Comparison of ENCODE assay signal across 11 mouse cellular contexts in the genomic region with DNA sequence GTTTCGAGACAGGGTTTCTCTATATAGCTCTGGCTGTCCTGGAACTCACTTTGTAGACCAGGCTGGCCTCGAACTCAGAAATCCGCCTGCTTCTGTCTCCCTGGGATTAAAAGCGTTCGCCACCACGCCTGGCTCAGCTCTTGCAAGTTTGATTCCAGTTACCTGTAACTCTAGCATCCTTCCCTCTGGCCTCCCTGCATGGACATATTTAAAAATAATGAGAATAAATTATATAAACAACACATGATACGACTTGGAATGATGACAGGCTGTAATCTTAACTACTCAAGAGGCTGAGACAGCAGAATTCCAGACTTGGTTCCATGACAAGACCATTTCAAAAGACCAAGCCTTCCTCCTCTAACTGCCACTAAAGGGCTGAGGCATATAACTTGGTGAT. TPM values are rescaled to one million over a fixed set of nuclear protein-coding genes. Genes with fewer than 3 reads are reported as not detected.
DNase-seq lines count a peak whose midpoint lies in the region; ATAC-seq lines count a peak whose summit lies in the region.
"Had no signal": no experiment of that assay in that cellular context is flagged by ENCODE, and none has a peak within 500 bp of the region (broad histone marks: within the 10 kb centered on the region; RNA-seq: fewer than 3 reads in every experiment).

No protein-coding gene starts in this region.

- WGBS in midbrain, embryonic 11.5 days, result 71% methylated on average over 7 of the region's 7 CpGs
- 81% methylated on average over 7 of the region's 7 CpGs for WGBS in midbrain, embryonic 10.5 days
- 65% methylated on average over 7 of the region's 7 CpGs for WGBS in liver, embryonic 11.5 days
- 66% methylated on average over 7 of the region's 7 CpGs for WGBS in stomach, embryonic 15.5 days

- ATAC-seq in midbrain, embryonic 11.5 days (ENCODE audit: low FRiP score), result no peak
- ATAC-seq in liver, embryonic 11.5 days (replicated peaks; ENCODE audit: low FRiP score), result no peak
- no peak for ATAC-seq in stomach, embryonic 15.5 days (ENCODE audit: insufficient read depth, low FRiP score, low read depth)

- peak; percentile 86 for DNase-seq in heart, adult 11 months
- no peak for DNase-seq in heart, postnatal 36 days
- DNase-seq in midbrain, embryonic 11.5 days (ENCODE audit: low spot score, missing footprints), result no peak
- DNase-seq in midbrain, embryonic 10.5 days (ENCODE audit: low spot score), result no peak
- peak; percentile 43 for DNase-seq in liver, embryonic 11.5 days (ENCODE audit: low spot score)
- no peak for DNase-seq in ovary, postnatal 14 days (ENCODE audit: low spot score)
- no peak for DNase-seq in c-Kit-positive CD71-positive TER-119-positive erythroid progenitor cells, embryonic 14.5 days (ENCODE audit: low spot score)

- no peak overlapping the region for H3K4me3 ChIP-seq in midbrain, embryonic 11.5 days (ENCODE audit: low read depth, low read length)
- no peak overlapping the region for H3K4me3 ChIP-seq in midbrain, embryonic 10.5 days
- no peak overlapping the region for H3K4me3 ChIP-seq in liver, embryonic 11.5 days (ENCODE audit: low read depth, low read length)
- no peak overlapping the region for H3K4me3 ChIP-seq in stomach, embryonic 15.5 days (replicated peaks)

- no peaks in the 10 kb centered on the region for H3K4me1 ChIP-seq in midbrain, embryonic 11.5 days (ENCODE audit: control insufficient read depth, insufficient read depth, low read length)
- peaks cover 3% of the 10 kb centered on the region; the same call in 1 of the 2 replicates for H3K4me1 ChIP-seq in midbrain, embryonic 10.5 days
- no peaks in the 10 kb centered on the region; the same call in 1 of the 2 replicates for H3K4me1 ChIP-seq in liver, embryonic 11.5 days (replicated peaks; ENCODE audit: control insufficient read depth, insufficient read depth, low read length)
- H3K4me1 ChIP-seq in stomach, embryonic 15.5 days, result no peaks in the 10 kb centered on the region; the same call in 1 of the 2 replicates

- H3K9ac ChIP-seq in midbrain, embryonic 11.5 days (ENCODE audit: low read length), result no peak overlapping the region
- no peak overlapping the region for H3K9ac ChIP-seq in liver, embryonic 11.5 days (ENCODE audit: low read depth, low read length)
- H3K9ac ChIP-seq in stomach, embryonic 15.5 days, result no peak overlapping the region; the same call in 1 of the 2 replicates

- intact Hi-C loops in heart, postnatal 36 days (cut with DNase I), result no loop called here

- no peaks in the 10 kb centered on the region for H3K36me3 ChIP-seq in midbrain, embryonic 11.5 days (ENCODE audit: control insufficient read depth, insufficient read depth, low read length)
- no peaks in the 10 kb centered on the region for H3K36me3 ChIP-seq in midbrain, embryonic 10.5 days
- H3K36me3 ChIP-seq in liver, embryonic 11.5 days (ENCODE audit: control insufficient read depth, insufficient read depth, low read length), result no peaks in the 10 kb centered on the region
- H3K36me3 ChIP-seq in stomach, embryonic 15.5 days, result no peaks in the 10 kb centered on the region

- no peak overlapping the region for H3K4me2 ChIP-seq in midbrain, embryonic 11.5 days
- no peak overlapping the region for H3K4me2 ChIP-seq in liver, embryonic 11.5 days
- no peak overlapping the region for H3K4me2 ChIP-seq in stomach, embryonic 15.5 days

- no peaks in the 10 kb centered on the region for H3K27me3 ChIP-seq in midbrain, embryonic 11.5 days (ENCODE audit: control insufficient read depth, insufficient read depth, low read length)
- H3K27me3 ChIP-seq in midbrain, embryonic 10.5 days (ENCODE audit: low read depth, poor library complexity, severe bottlenecking), result no peaks in the 10 kb centered on the region
- no peaks in the 10 kb centered on the region for H3K27me3 ChIP-seq in liver, embryonic 11.5 days (replicated peaks; ENCODE audit: control insufficient read depth, insufficient read depth, low read length)
- H3K27me3 ChIP-seq in stomach, embryonic 15.5 days (replicated peaks), result no peaks in the 10 kb centered on the region
- H3K27me3 ChIP-seq: CH12.LX; megakaryocyte, embryonic 14.5 days had no signal

- H3K27ac ChIP-seq in midbrain, embryonic 11.5 days (ENCODE audit: low read depth, low read length), result 0 out of 2 replicates have a peak overlapping the region, but pooled peaks have one; percentile 40
- H3K27ac ChIP-seq in midbrain, embryonic 10.5 days (replicated peaks), result no peak overlapping the region; the same call in 1 of the 2 replicates
- H3K27ac ChIP-seq in liver, embryonic 11.5 days (ENCODE audit: low read depth, low read length), result peak overlapping the region; percentile 81; the same call in 1 of the 2 replicates
- peak overlapping the region; percentile 87 for H3K27ac ChIP-seq in stomach, embryonic 15.5 days

- H3K9me3 ChIP-seq in midbrain, embryonic 11.5 days (ENCODE audit: control insufficient read depth, low read length), result no peaks in the 10 kb centered on the region
- no peaks in the 10 kb centered on the region; the same call in 1 of the 2 replicates for H3K9me3 ChIP-seq in midbrain, embryonic 10.5 days (replicated peaks)
- no peaks in the 10 kb centered on the region for H3K9me3 ChIP-seq in liver, embryonic 11.5 days (ENCODE audit: control insufficient read depth, low read length)
- no peaks in the 10 kb centered on the region for H3K9me3 ChIP-seq in stomach, embryonic 15.5 days

RNA-seq across cellular contexts. Expression of gene Kif2c, which starts 8.2 kb away (rescaled TPM):
- total RNA-seq in heart, postnatal 36 days (2021), result under 1 TPM; 0.33 to 0.60 TPM
- 103 and 104 TPM in 2 replicates for polyA plus RNA-seq in midbrain, embryonic 11.5 days (2014; fragmentation: Nextera tagmentation; extraction: Ambion mirVana)
- polyA plus RNA-seq in midbrain, embryonic 10.5 days (2016; fragmentation: Nextera tagmentation; extraction: Ambion mirVana), result 107 and 113 TPM in 2 replicates
- 57.3 and 68.0 TPM in 2 replicates for polyA plus RNA-seq in liver, embryonic 11.5 days (2014; fragmentation: Nextera tagmentation; extraction: Ambion mirVana)
- polyA plus RNA-seq in stomach, embryonic 15.5 days (2015; fragmentation: Nextera tagmentation; extraction: Ambion mirVana), result 40.4 and 47.7 TPM in 2 replicates
- total RNA-seq: gastrocnemius, adult 8-10 months had no signal

RNA-seq across cellular contexts. Expression of gene Rps8, which starts 34.6 kb away (rescaled TPM):
- 100 to 1,000 TPM; 550 to 602 TPM for total RNA-seq in heart, postnatal 36 days (2021)
- 780 and 794 TPM in 2 replicates for polyA plus RNA-seq in midbrain, embryonic 11.5 days (2014; fragmentation: Nextera tagmentation; extraction: Ambion mirVana)
- polyA plus RNA-seq in midbrain, embryonic 10.5 days (2016; fragmentation: Nextera tagmentation; extraction: Ambion mirVana), result 691 and 830 TPM in 2 replicates
- 1,349 and 1,481 TPM in 2 replicates for polyA plus RNA-seq in liver, embryonic 11.5 days (2014; fragmentation: Nextera tagmentation; extraction: Ambion mirVana)
- polyA plus RNA-seq in stomach, embryonic 15.5 days (2015; fragmentation: Nextera tagmentation; extraction: Ambion mirVana), result 968 and 983 TPM in 2 replicates

RNA-seq across cellular contexts. Expression of gene Plk3, which starts 56.9 kb away (rescaled TPM):
- total RNA-seq in heart, postnatal 36 days (2021), result 1 to 10 TPM; 1.2 to 2.4 TPM
- polyA plus RNA-seq in midbrain, embryonic 11.5 days (2014; fragmentation: Nextera tagmentation; extraction: Ambion mirVana), result 28.0 and 32.8 TPM in 2 replicates
- 36.8 and 41.3 TPM in 2 replicates for polyA plus RNA-seq in midbrain, embryonic 10.5 days (2016; fragmentation: Nextera tagmentation; extraction: Ambion mirVana)
- 2.4 and 2.5 TPM in 2 replicates for polyA plus RNA-seq in liver, embryonic 11.5 days (2014; fragmentation: Nextera tagmentation; extraction: Ambion mirVana)
- 3.8 and 4.7 TPM in 2 replicates for polyA plus RNA-seq in stomach, embryonic 15.5 days (2015; fragmentation: Nextera tagmentation; extraction: Ambion mirVana)

Comparison
In these comparisons a context has a peak if more than half of its experiments do, and no peak if none do; other contexts are left out.
1. DNase-seq: peak in heart, adult 11 months (single experiment) and liver, embryonic 11.5 days (single experiment); none in heart, postnatal 36 days (0 of 2), midbrain, embryonic 11.5 days (single experiment), midbrain, embryonic 10.5 days (single experiment), ovary, postnatal 14 days (single experiment) and c-Kit-positive CD71-positive TER-119-positive erythroid progenitor cells, embryonic 14.5 days (single experiment).